Mouse (Mus musculus): ENCODE measurements around the gene Il4ra.

DNA sequence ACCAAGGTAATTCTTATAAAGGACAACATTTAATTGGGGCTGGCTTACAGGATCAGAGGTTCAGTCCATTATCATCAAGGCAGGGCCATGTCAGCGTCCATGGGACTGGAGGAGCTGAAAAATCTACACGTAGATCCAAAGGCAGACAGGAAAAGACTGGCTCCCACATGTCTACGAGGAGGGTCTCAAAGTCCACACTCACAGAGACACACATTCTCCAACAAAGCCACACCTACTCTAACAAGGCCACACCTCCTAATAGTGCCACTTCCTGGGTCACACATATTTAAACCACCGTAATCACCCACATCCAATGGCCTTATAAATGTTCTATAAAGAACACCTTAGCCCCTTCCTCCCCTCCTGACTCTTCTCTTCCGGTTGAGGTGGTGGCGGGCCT lies 5.2 kb upstream of the Il4ra start:
- TF ChIP-seq CTCF (IDR thresholded peaks at IDR 0.05; ENCODE audit: borderline replicate concordance, control insufficient read depth, extremely low read depth, insufficient read depth, low read length, poor library complexity) (no peak), POLR2A (IDR thresholded peaks at IDR 0.05; ENCODE audit: control insufficient read depth, extremely low read depth, insufficient read depth, low read length, poor library complexity) (no peak)

Data from thymus, adult 2 months (tissue).